Mouse (Mus musculus) heart, embryonic 14.5 days (tissue): Measurements from ENCODE around the gene Zfyve28. TPM values are rescaled to one million over a fixed set of nuclear protein-coding genes. Genes with fewer than 3 reads are reported as not detected.

Experiments
- ATAC-seq: fragments of 200-750 bp; cut with Nextera tagmentation; 2 replicates; pipeline ENCODE4 v1.8.0; 2017; ENCODE audit warnings: low read depth, moderate TSS enrichment; ENCODE audit not compliant: insufficient number of reproducible peaks, insufficient read depth, low FRiP score
- H3K27ac ChIP-seq, 2 experiments: fragments of 200-500 bp in 1 of 2; fragments of 300-500 bp in 1 of 2; sonication (generic) in 1 of 2; replicated peaks in 1 of 2; 2 replicates each; pipeline ENCODE4 v1.5.1; 2012 to 2014; ENCODE audit warnings: low read depth in 2 of 2, low read length in 2 of 2, control low read depth in 1 of 2, mild to moderate bottlenecking in 1 of 2, mixed read lengths in 1 of 2; ENCODE audit not compliant: control insufficient read depth in 1 of 2, insufficient read depth in 1 of 2
- H3K27me3 ChIP-seq: fragments of 300-500 bp; sonication (generic); 2 replicates; pipeline ENCODE4 v1.6.1; 2014; ENCODE audit warnings: mild to moderate bottlenecking, low read length, control low read depth; ENCODE audit not compliant: control insufficient read depth, insufficient read depth
- H3K36me3 ChIP-seq: fragments of 300-500 bp; sonication (generic); 2 replicates; pipeline ENCODE4 v1.6.1; 2014; ENCODE audit warnings: mild to moderate bottlenecking, control low read depth, low read length, mixed read lengths; ENCODE audit not compliant: control insufficient read depth, insufficient read depth
- H3K4me1 ChIP-seq, 2 experiments: fragments of 200-500 bp in 1 of 2; fragments of 300-500 bp in 1 of 2; sonication (generic) in 1 of 2; 2 replicates each; pipeline ENCODE4 v1.6.1; 2012 to 2014; ENCODE audit warnings: low read length in 2 of 2, control low read depth in 1 of 2, mixed read lengths in 1 of 2; ENCODE audit not compliant: control insufficient read depth in 2 of 2, insufficient read depth in 2 of 2
- H3K4me2 ChIP-seq: fragments of 300-500 bp; sonication (generic); 2 replicates; pipeline ENCODE4 v1.6.1; 2014; ENCODE audit warnings: mild to moderate bottlenecking, low read length
- H3K4me3 ChIP-seq, 2 experiments: fragments of 200-500 bp in 1 of 2; fragments of 300-500 bp in 1 of 2; sonication (generic) in 1 of 2; 2 replicates each; pipeline ENCODE4 v1.5.1; 2012 to 2014; ENCODE audit warnings: low read length in 2 of 2, mild to moderate bottlenecking in 2 of 2, control low read depth in 1 of 2, low read depth in 1 of 2, moderate library complexity in 1 of 2; ENCODE audit not compliant: control insufficient read depth in 1 of 2, insufficient read depth in 1 of 2
- H3K9ac ChIP-seq: fragments of 300-500 bp; sonication (generic); 2 replicates; pipeline ENCODE4 v1.6.1; 2014; ENCODE audit warnings: mild to moderate bottlenecking, low read length
- H3K9me3 ChIP-seq: fragments of 300-500 bp; sonication (generic); 2 replicates; pipeline ENCODE4 v1.6.1; 2016; ENCODE audit warnings: low read length, control low read depth; ENCODE audit not compliant: control insufficient read depth
- WGBS: fragments of 180-500 bp; shearing (Covaris S2); extraction: QIAGEN DNeasy Blood & Tissue Kit; methylation state at CpG from one replicate; pipeline ENCODE4 v1.1.7; 2014; 5-methylcytosine and 5-hydroxymethylcytosine counted together
- polyA plus RNA-seq: library from polyadenylated mRNA; unstranded; fragments of >200 nt; fragmentation: Nextera tagmentation; extraction: Ambion mirVana; gene quantifications from 2 replicates; pipeline ENCODE4 v1.2.1, GENCODE M21; 2014

Zfyve28 gene
- polyA plus RNA-seq, 1 experiment from 2014 or later: 0.42 TPM

DNA sequence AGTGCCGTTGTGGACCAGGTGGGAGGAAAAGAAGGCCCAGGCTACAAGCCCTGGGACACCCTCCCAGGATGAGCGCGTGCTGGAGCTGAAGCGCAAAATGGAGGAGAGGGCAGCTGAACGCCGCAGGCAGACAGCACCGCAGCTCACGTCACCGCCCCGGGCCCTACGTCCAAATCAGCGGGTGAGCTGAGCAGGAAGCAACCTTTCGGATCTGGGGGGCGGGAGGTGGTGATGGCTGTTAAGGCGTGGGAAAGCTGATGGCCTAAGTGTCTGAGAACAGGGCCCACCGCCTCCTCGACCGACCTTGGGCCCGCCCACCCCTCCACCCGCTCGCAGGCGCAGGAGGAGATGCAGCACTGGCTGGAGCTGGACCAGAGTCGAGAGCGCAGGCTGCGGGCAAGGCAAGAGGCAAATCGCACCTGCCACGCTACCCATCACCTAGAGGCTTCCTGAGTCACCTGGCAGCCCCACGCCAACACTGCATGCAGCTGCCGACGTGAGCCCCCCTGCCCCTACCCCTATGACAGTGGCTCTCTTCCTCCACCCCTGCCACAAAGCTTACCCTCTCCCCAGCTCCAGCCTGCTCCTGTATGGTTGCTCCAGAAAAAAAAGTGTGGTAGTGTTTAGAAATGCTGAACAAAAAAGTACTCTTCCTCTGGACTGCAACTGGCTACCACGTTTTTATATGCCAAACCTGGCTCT lies 38.8 kb upstream of the Zfyve28 start:
- Histone ChIP-seq H3K9ac (peak overlapping the region; percentile 68), H3K36me3 (no peaks in the 10 kb centered on the region), H3K9me3 (no peaks in the 10 kb centered on the region), H3K4me3 (peak overlapping the region; percentile 34 to 35), H3K27ac (no peak overlapping the region), H3K4me1 (peaks cover 8 to 11% of the 10 kb centered on the region in 2 experiments), H3K4me2 (peak overlapping the region; percentile 65), H3K27me3 (peaks cover 8% of the 10 kb centered on the region; the same call in 1 of the 2 replicates)
- ATAC-seq: no peak
- 10% methylated on average over 30 of the region's 31 CpGs for WGBS

DNA sequence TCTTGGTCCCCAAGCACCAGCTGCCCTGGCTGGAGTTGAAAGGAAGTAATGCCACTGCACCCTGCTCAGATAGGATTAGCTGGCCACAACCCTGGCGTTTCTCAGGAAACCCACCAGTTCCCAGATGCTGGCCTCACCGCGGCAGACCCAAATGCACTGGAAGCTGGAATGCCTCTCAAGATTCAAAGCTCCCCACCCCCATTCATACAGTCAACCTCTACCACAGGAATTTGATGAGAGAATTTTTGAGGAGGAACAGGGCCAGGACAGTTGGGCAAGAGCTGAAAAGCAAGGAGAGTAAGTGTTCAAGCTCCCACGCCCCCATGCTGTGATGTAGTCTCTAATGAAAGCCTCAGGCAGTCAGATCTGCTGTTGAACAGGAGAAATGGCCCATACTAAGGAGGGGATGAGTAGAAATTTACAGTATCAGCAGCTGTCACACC lies 38.0 kb upstream of the Zfyve28 start:
- H3K36me3 ChIP-seq: no peaks in the 10 kb centered on the region
- H3K27ac ChIP-seq: no peak overlapping the region
- peak overlapping the region; percentile 65 for H3K4me2 ChIP-seq
- WGBS: 27% methylated on average over 4 of the region's 4 CpGs
- peaks cover 8 to 11% of the 10 kb centered on the region in 2 experiments for H3K4me1 ChIP-seq
- no peak overlapping the region for H3K4me3 ChIP-seq
- H3K9ac ChIP-seq: 0 out of 2 replicates have a peak overlapping the region, but pooled peaks have one; percentile 68
- H3K27me3 ChIP-seq: peaks cover 8% of the 10 kb centered on the region; the same call in 1 of the 2 replicates
- ATAC-seq: no peak
- no peaks in the 10 kb centered on the region for H3K9me3 ChIP-seq

DNA sequence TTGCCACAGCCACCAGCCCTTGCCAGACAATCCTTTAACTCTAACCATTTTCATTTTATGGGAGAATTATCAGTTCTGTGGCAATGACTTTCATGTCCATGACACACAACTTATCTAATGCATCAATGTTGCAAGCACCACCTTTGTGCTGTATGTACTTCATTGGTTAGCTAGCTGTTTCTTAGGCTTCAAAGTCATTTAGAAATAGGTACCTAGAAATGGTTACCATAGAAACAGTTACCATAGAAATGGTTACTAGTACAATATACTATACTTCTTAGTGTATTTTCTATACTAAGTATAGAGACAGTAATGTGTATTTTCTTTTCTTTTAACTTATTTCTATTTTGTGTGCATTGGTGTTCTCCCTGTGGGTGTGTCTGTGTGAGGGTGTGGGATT lies 37.0 kb upstream of the Zfyve28 start:
- no peak overlapping the region for H3K4me3 ChIP-seq
- H3K4me1 ChIP-seq: peaks cover 8 to 11% of the 10 kb centered on the region in 2 experiments
- H3K9me3 ChIP-seq: no peaks in the 10 kb centered on the region
- H3K27me3 ChIP-seq: peaks cover 8% of the 10 kb centered on the region; the same call in 1 of the 2 replicates
- H3K36me3 ChIP-seq: no peaks in the 10 kb centered on the region
- ATAC-seq: no peak
- no peak overlapping the region for H3K27ac ChIP-seq
- no peak overlapping the region for H3K4me2 ChIP-seq
- no peak overlapping the region for H3K9ac ChIP-seq

DNA sequence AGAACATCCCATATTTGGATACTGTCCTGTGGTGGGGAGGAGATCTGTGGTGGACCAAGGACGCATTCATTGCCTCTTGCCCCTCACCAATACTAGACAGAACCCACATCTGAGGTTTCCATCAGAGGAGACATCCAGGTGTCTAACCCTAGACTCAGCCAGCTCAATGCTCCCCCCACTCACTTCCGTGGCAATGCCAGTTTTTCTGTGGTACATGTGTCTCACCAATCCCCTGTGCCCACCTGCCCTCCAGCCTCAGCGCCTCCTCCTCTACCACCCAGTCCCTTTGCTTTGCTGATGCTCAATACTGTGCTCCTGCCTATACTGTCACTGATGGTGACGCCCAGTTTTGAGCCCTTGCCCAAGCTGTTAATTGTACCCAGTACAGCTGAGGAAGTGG lies 33.0 kb upstream of the Zfyve28 start:
- 84% methylated on average over 4 of the region's 4 CpGs for WGBS
- Histone ChIP-seq H3K9me3 (no peaks in the 10 kb centered on the region), H3K4me3 (no peak overlapping the region), H3K9ac (no peak overlapping the region), H3K27ac (no peak overlapping the region), H3K36me3 (no peaks in the 10 kb centered on the region), H3K27me3 (no peaks in the 10 kb centered on the region), H3K4me1 (peaks cover under 1 to 3% of the 10 kb centered on the region in 2 experiments), H3K4me2 (no peak overlapping the region)
- ATAC-seq: no peak

DNA sequence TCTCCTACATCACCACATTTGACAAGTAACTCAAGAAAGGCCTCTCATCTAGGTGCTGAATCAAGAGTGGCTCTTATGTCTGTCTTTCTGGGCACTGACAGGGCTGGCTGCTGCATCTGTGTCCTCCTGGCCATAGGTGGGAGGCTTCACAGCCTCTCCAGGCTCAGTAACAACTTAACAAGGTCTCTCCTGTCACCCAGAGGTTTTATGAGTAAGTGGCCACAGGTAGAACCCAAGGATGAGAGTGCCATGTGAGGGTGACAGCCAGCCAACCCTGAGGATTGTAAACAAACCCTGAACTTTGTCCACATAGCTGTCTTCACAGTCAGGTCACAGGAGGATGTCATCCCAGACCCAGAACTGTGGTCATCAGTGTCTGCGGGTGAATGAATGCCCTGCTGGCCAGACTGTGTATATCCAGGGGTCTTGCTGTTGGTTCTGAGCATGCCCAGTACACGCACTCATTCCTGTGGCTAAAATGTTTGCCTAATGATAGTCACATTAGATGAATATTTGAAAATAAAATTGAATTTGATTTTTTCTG lies 31.3 kb upstream of the Zfyve28 start:
- 62% methylated on average over 2 of the region's 2 CpGs for WGBS
- Histone ChIP-seq H3K4me1 (no peaks in the 10 kb centered on the region), H3K36me3 (no peaks in the 10 kb centered on the region), H3K27me3 (no peaks in the 10 kb centered on the region), H3K4me3 (no peak overlapping the region), H3K27ac (no peak overlapping the region), H3K9ac (no peak overlapping the region), H3K9me3 (no peaks in the 10 kb centered on the region), H3K4me2 (no peak overlapping the region)
- ATAC-seq: no peak

GRCm38 (mm10) chr5:34309016-34309415 lies 20.8 kb upstream of the Zfyve28 start:
- no peaks in the 10 kb centered on the region for H3K4me1 ChIP-seq
- H3K9ac ChIP-seq: no peak overlapping the region
- no peaks in the 10 kb centered on the region for H3K36me3 ChIP-seq
- no peak overlapping the region for H3K27ac ChIP-seq
- H3K4me2 ChIP-seq: no peak overlapping the region
- 63% methylated on average over 3 of the region's 3 CpGs for WGBS
- no peaks in the 10 kb centered on the region for H3K9me3 ChIP-seq
- no peak for ATAC-seq
- H3K4me3 ChIP-seq: no peak overlapping the region
- 0 out of 2 replicates have a peak, but pooled peaks cover 3% of the 10 kb centered on the region for H3K27me3 ChIP-seq

DNA sequence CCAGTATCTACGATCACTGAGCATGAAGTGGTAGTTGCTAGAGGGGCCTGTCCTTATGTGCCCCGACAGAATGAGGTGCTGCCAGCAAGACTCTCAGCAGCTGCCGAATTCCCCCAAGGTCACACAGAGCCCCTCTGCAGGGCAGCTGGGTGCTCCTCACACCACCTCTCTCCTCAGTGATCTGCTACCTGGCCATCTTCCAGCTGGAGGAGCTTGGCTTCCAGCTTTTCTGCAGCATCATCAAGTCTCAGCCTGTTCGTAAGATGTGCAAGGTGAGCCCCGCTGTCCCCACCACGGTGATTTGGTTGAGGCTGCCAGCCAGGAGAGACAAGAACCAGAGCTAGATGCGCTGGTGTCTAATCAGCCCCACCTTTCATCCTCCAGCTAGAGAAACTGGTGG lies 14.1 kb upstream of the Zfyve28 start:
- no peaks in the 10 kb centered on the region for H3K27me3 ChIP-seq

More for the DNA sequence above, 14.1 kb upstream of the Zfyve28 start:
- Histone ChIP-seq H3K27ac (no peak overlapping the region), H3K4me3 (no peak overlapping the region), H3K9ac (no peak overlapping the region), H3K4me2 (no peak overlapping the region), H3K9me3 (no peaks in the 10 kb centered on the region), H3K4me1 (no peaks in the 10 kb centered on the region), H3K36me3 (no peaks in the 10 kb centered on the region)
- ATAC-seq: no peak
- WGBS: 67% methylated on average over 7 of the region's 7 CpGs
